Mouse (Mus musculus) brown adipose tissue, adult 24 weeks (tissue): Measurements from ENCODE around the gene Cacna1d. TPM values are rescaled to one million over a fixed set of nuclear protein-coding genes. Genes with fewer than 3 reads are reported as not detected.

Source experiments
- H3K27ac ChIP-seq: fragments of 200-500 bp; replicated peaks from 2 replicates; pipeline ENCODE4 v1.5.1; 2012; ENCODE audit warnings: low read depth, mild to moderate bottlenecking, low read length
- H3K4me1 ChIP-seq: fragments of 200-500 bp; 2 replicates; pipeline ENCODE4 v1.6.1; 2012; ENCODE audit warnings: low read length, mixed read lengths; ENCODE audit not compliant: control insufficient read depth, insufficient read depth, insufficient read length
- H3K4me3 ChIP-seq: fragments of 200-500 bp; 2 replicates; pipeline ENCODE4 v1.5.1; 2012; ENCODE audit warnings: low read depth, mild to moderate bottlenecking, low read length, moderate library complexity; ENCODE audit not compliant: insufficient read depth
- polyA plus RNA-seq: library from polyadenylated mRNA; stranded (reverse); fragments of >200 nt; gene quantifications from 2 replicates; pipeline ENCODE4 v1.2.4, GENCODE M21; 2012; ENCODE audit not compliant: missing spikeins, insufficient read depth, insufficient read length

The Cacna1d gene
- polyA plus RNA-seq, 1 experiment = not detected

GRCm38 (mm10) chr14:30257626-30258025 is 233.6 kb downstream of the Cacna1d start:
- Histone ChIP-seq H3K27ac (no peak overlapping the region), H3K4me3 (no peak overlapping the region), H3K4me1 (no peaks in the 10 kb centered on the region)

DNA sequence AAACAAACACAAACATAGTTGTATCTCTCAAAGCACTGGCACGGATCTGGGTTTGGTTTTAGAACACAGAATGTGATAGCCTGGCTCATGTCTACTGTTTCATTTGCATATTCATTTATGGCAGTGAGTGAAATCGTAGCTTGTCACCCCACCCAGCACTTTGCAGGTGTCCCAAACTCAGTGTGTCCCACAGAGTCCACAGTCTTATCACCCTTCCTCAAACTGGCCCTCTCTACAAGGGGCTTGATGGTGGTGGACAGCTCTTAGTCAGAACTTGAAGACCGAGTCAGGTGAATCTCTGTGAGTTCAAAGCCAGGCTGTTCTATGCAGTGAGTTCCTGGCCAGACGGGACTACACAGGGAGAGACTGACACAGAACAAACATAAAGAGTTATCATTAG is 234.8 kb downstream of the Cacna1d start:
- Histone ChIP-seq H3K4me1 (no peaks in the 10 kb centered on the region), H3K27ac (no peak overlapping the region), H3K4me3 (no peak overlapping the region)

DNA sequence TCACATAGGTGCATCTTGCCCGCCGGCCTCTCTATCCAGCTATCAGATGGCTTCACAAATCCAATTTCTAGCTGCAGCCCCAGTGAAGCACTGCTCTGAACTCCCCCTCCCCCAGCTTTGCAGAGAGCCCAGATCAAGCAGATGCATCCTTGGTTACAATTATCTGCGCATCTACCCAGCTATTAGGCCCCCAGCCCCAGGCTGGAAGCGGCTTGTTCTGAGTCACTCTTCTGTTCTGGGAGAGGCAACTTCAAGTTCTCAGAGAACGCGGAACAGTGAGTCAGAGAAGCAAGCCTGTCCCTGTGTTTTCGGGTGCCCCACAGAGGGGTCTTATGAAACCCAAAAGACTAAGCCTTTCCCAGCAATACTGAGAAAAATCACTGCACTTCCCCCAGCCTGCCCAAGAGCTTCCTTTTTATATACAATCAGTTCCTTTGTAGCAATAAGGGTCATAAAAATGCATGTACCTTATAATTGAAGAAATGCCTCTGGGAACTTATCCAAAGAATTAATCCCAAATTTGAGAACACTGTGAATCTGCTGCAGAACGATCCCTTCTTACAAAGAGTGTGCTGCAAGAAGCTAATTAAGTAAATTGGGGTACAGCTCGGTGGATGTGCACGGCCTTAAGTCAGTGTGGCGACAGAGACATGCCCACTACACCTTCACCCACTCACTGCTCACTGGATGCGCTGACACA is 235.4 kb downstream of the Cacna1d start:
- Histone ChIP-seq H3K4me3 (no peak overlapping the region), H3K4me1 (no peaks in the 10 kb centered on the region), H3K27ac (no peak overlapping the region)

- Histone ChIP-seq H3K27ac (no peak overlapping the region), H3K4me1 (no peaks in the 10 kb centered on the region), H3K4me3 (no peak overlapping the region)
Measured at GRCm38 (mm10) chr14:30254776-30255175, 236.5 kb downstream of the Cacna1d start.

DNA sequence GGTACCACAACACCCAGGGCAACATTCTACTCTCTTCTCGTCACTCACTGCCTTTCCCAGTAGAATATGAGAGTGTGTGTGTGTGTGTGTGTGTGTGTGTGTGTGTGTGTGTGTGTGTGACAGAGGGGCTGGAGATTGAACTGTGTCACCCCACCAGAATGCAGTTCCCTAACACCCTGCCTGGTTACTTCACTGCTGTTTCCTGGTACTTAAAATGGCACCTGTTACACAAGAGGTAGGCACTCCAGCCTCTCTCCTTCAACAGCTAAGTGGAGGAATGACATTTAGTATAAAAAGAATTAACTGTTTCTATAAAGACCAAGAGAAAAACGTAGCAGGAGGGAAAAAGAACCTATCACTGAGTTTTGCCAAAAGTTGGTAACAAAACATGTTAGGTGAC is 238.4 kb downstream of the Cacna1d start:
- no peak overlapping the region for H3K27ac ChIP-seq
- H3K4me1 ChIP-seq = no peaks in the 10 kb centered on the region
- H3K4me3 ChIP-seq = no peak overlapping the region

DNA sequence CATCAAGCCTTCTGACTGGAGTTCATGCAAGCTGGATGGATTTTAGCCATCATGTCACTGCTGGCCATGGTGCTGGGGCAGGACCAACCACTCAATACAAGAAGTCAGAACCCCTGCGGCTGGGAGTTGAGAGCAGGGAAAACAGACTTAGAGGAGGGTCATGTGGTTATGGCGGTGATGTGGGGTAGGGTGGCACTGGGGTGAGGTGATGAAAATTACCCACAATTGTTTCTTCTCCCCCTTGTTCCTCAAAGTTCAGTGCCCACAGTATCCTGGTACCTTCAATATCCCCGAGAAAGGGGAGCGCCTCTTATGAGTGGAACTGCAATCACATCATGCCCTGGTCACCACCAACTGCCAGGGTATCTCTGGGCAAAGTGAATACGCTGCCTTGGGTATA is 239.9 kb downstream of the Cacna1d start:
- no peaks in the 10 kb centered on the region for H3K4me1 ChIP-seq

GRCm38 (mm10) chr14:30249591-30249990 is 241.7 kb downstream of the Cacna1d start:
- H3K4me1 ChIP-seq = no peaks in the 10 kb centered on the region
- no peak overlapping the region for H3K4me3 ChIP-seq
- no peak overlapping the region for H3K27ac ChIP-seq

More for the DNA sequence above, 239.9 kb downstream of the Cacna1d start:
- H3K4me3 ChIP-seq = no peak overlapping the region
- H3K27ac ChIP-seq = no peak overlapping the region

GRCm38 (mm10) chr14:30248811-30249210 is 242.4 kb downstream of the Cacna1d start:
- Histone ChIP-seq H3K27ac (no peak overlapping the region), H3K4me1 (no peaks in the 10 kb centered on the region), H3K4me3 (no peak overlapping the region)

- H3K27ac ChIP-seq = no peak overlapping the region
- no peaks in the 10 kb centered on the region for H3K4me1 ChIP-seq
Measured at GRCm38 (mm10) chr14:30248121-30248520, 243.1 kb downstream of the Cacna1d start.

GRCm38 (mm10) chr14:30247606-30248005 is 243.6 kb downstream of the Cacna1d start:
- no peaks in the 10 kb centered on the region for H3K4me1 ChIP-seq
- H3K27ac ChIP-seq = no peak overlapping the region
- H3K4me3 ChIP-seq = no peak overlapping the region

More at GRCm38 (mm10) chr14:30248121-30248520, 243.1 kb downstream of the Cacna1d start:
- H3K4me3 ChIP-seq = no peak overlapping the region

DNA sequence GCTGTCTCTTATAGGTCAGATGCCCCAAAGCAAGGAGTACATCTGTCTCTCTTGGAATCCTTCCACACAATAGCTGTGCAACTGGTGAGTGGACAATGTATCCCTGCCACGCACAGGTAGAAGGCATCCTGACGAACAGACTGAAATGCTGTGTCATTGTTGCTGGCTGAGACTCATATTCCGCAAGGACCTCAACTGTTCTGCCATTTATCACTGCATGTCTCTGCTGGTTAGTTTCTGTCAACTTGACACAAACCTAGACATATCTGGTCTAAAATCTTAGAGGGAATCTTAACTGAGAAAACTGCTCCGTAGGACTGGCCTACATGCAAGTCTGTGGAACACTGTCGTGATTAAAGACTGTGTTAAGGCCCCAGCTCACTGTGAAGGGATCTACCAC is 246.5 kb downstream of the Cacna1d start:
- H3K4me1 ChIP-seq = no peaks in the 10 kb centered on the region
- H3K4me3 ChIP-seq = no peak overlapping the region
- H3K27ac ChIP-seq = no peak overlapping the region

GRCm38 (mm10) chr14:30242818-30243205 is 248.4 kb downstream of the Cacna1d start:
- Histone ChIP-seq H3K27ac (no peak overlapping the region), H3K4me3 (no peak overlapping the region), H3K4me1 (no peaks in the 10 kb centered on the region)

GRCm38 (mm10) chr14:30242166-30242817 is 249.0 kb downstream of the Cacna1d start:
- no peaks in the 10 kb centered on the region for H3K4me1 ChIP-seq
- no peak overlapping the region for H3K27ac ChIP-seq
- H3K4me3 ChIP-seq = no peak overlapping the region

- no peaks in the 10 kb centered on the region for H3K4me1 ChIP-seq
- no peak overlapping the region for H3K4me3 ChIP-seq
- H3K27ac ChIP-seq = no peak overlapping the region
Measured at GRCm38 (mm10) chr14:30240916-30241515, 250.2 kb downstream of the Cacna1d start.

DNA sequence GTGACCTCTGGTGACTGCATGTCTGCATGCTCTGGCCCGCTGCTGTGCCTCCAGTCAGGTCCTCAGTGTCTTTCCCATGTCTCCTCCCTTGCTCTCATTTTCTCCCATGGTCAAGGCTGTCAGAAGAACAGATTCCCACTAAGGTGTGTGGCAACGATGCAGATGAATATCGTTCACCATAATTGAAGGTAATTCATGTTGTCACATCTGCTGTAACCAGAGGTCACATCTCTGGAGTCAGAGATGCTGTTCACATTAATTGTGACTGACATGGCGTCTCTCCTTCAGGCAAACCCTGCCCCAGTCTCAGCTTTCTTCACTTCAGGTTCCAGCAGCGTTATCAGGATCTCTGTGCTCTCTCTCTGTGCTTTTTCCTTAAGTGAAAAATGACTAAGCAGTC is 252.4 kb downstream of the Cacna1d start:
- Histone ChIP-seq H3K4me1 (no peaks in the 10 kb centered on the region), H3K4me3 (no peak overlapping the region), H3K27ac (no peak overlapping the region)

DNA sequence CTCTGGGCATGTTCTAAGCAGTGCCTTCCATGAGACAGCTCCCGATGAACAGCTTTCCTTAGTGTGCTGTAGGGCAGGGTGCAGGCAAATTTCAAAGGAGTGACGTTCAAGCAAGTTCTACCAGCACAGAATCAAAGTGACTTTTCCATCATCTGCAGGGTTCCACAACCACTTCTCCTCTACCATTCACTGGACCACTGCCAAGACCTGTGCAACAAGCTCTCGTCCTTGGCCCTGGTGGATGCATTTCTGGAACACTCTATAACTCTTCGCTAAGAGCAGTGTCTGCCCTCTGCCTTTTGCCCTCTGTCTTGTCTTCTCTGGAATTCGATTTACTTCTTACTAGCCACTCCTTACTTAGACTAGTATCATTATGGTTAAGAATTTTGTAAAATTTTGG is 266.1 kb downstream of the Cacna1d start:
- no peak overlapping the region for H3K27ac ChIP-seq
- no peak overlapping the region for H3K4me3 ChIP-seq
- no peaks in the 10 kb centered on the region for H3K4me1 ChIP-seq
